Mouse (Mus musculus) small intestine, adult 2 months (tissue): Measurements from ENCODE around the gene Pms1.

ENCODE experiments used
- CTCF ChIP-seq: fragments of 200-500 bp; IDR thresholded peaks from 2 replicates; pipeline ENCODE4 v1.5.1; 2012; ENCODE audit warnings: low read depth, mild to moderate bottlenecking, control low read depth, inconsistent platforms, low read length, moderate library complexity, mixed read lengths; ENCODE audit not compliant: insufficient replicate concordance, insufficient read length; ENCODE audit errors: extremely low read depth
- POLR2A ChIP-seq: fragments of 200-500 bp; IDR thresholded peaks from 2 replicates; pipeline ENCODE4 v1.6.1; 2012; ENCODE audit warnings: low read depth, mild to moderate bottlenecking, control low read depth, inconsistent platforms, low read length, moderate library complexity

GRCm38 (mm10) chr1:53225616-53226015, 71.2 kb downstream of the Pms1 start:
- TF ChIP-seq POLR2A (no peak), CTCF (no peak)
